Mouse (Mus musculus) midbrain, embryonic 15.5 days (tissue): Measurements from ENCODE around the gene Crocc. TPM values are rescaled to one million over a fixed set of nuclear protein-coding genes. Genes with fewer than 3 reads are reported as not detected.

ENCODE experiments used
- ATAC-seq: fragments of 200-750 bp; cut with Nextera tagmentation; replicated peaks from 2 replicates; pipeline ENCODE4 v1.8.0; 2017; ENCODE audit warnings: moderate TSS enrichment
- H3K27ac ChIP-seq: fragments of 300-500 bp; sonication (generic); 2 replicates; pipeline ENCODE4 v1.5.1; 2015; ENCODE audit warnings: mild to moderate bottlenecking, inconsistent platforms
- H3K27me3 ChIP-seq: fragments of 300-500 bp; sonication (generic); replicated peaks from 2 replicates; pipeline ENCODE4 v1.6.1; 2015; ENCODE audit warnings: inconsistent platforms
- H3K36me3 ChIP-seq: fragments of 300-500 bp; sonication (generic); replicated peaks from 2 replicates; pipeline ENCODE4 v1.6.1; 2015; ENCODE audit warnings: inconsistent platforms
- H3K4me1 ChIP-seq: fragments of 300-500 bp; sonication (generic); 2 replicates; pipeline ENCODE4 v1.6.1; 2015; ENCODE audit warnings: inconsistent platforms
- H3K4me2 ChIP-seq: fragments of 300-500 bp; sonication (generic); 2 replicates; pipeline ENCODE4 v1.6.1; 2015; ENCODE audit warnings: inconsistent platforms, mild to moderate bottlenecking, moderate library complexity
- H3K4me3 ChIP-seq: fragments of 300-500 bp; sonication (generic); 2 replicates; pipeline ENCODE4 v1.5.1; 2015; ENCODE audit warnings: mild to moderate bottlenecking, inconsistent platforms
- H3K9ac ChIP-seq: fragments of 300-500 bp; sonication (generic); 2 replicates; pipeline ENCODE4 v1.6.1; 2015; ENCODE audit warnings: mild to moderate bottlenecking, inconsistent platforms
- H3K9me3 ChIP-seq: fragments of 300-500 bp; sonication (generic); 2 replicates; pipeline ENCODE4 v1.6.1; 2016; ENCODE audit warnings: inconsistent platforms
- WGBS: fragments of 180-500 bp; shearing (Covaris S2); methylation state at CpG from one replicate; pipeline ENCODE4 v1.1.7; 2015; ENCODE audit warnings: mixed read lengths; 5-methylcytosine and 5-hydroxymethylcytosine counted together
- polyA plus RNA-seq: library from polyadenylated mRNA; unstranded; fragments of >200 nt; fragmentation: Nextera tagmentation; extraction: Ambion mirVana; gene quantifications from 2 replicates; pipeline ENCODE4 v1.2.1, GENCODE M21; 2015

Crocc gene
- polyA plus RNA-seq, 1 experiment from 2014 or later: 7.0 TPM

GRCm38 (mm10) chr4:140977278-140977677 is 83.1 kb downstream of the Crocc start:
- Histone ChIP-seq H3K9me3 (no peaks in the 10 kb centered on the region), H3K36me3 (peaks cover 51% of the 10 kb centered on the region), H3K27ac (no peak overlapping the region), H3K27me3 (no peaks in the 10 kb centered on the region), H3K4me2 (no peak overlapping the region), H3K4me1 (no peaks in the 10 kb centered on the region), H3K4me3 (no peak overlapping the region), H3K9ac (no peak overlapping the region)
- ATAC-seq: no peak
- whole genome bisulfite sequencing: 91% methylated on average over 10 of the region's 10 CpGs

GRCm38 (mm10) chr4:140975356-140975755 is 85.0 kb downstream of the Crocc start:
- no peaks in the 10 kb centered on the region for H3K27me3 ChIP-seq
- no peak overlapping the region for H3K27ac ChIP-seq
- no peak overlapping the region for H3K9ac ChIP-seq
- H3K36me3 ChIP-seq: peaks cover 62% of the 10 kb centered on the region
- H3K4me1 ChIP-seq: no peaks in the 10 kb centered on the region
- ATAC-seq: no peak
- no peak overlapping the region for H3K4me2 ChIP-seq
- whole genome bisulfite sequencing: 96% methylated on average over 7 of the region's 7 CpGs
- no peaks in the 10 kb centered on the region for H3K9me3 ChIP-seq
- no peak overlapping the region for H3K4me3 ChIP-seq

GRCm38 (mm10) chr4:140974408-140974807 is 85.9 kb downstream of the Crocc start:
- 98% methylated on average over 6 of the region's 6 CpGs for WGBS
- H3K9ac ChIP-seq: no peak overlapping the region
- no peak for ATAC-seq
- no peak overlapping the region for H3K4me2 ChIP-seq
- no peaks in the 10 kb centered on the region for H3K4me1 ChIP-seq
- no peaks in the 10 kb centered on the region for H3K9me3 ChIP-seq
- peaks cover 60% of the 10 kb centered on the region for H3K36me3 ChIP-seq
- H3K27ac ChIP-seq: no peak overlapping the region
- no peak overlapping the region for H3K4me3 ChIP-seq
- H3K27me3 ChIP-seq: no peaks in the 10 kb centered on the region

DNA sequence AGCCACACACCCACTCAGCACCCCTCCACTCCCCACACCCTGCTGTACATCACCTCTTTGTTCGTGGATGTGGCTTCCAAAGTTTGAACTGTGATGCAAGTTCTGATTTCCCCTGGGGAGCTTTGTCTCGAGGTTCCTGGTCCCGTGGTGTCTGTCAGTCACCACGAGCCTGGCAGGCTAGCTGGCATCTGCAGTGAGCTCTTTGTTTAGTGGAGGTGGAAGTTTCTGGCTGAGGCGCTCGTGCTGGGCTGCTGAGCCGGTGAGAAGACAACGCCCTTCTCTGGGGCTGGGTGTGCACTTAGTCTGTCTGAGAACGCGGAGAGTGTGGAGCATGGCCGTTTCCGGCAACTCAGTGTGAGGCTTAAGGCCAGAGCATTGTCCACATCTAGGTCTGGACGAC is 88.7 kb downstream of the Crocc start:
- Histone ChIP-seq H3K27me3 (no peaks in the 10 kb centered on the region), H3K27ac (no peak overlapping the region), H3K9me3 (no peaks in the 10 kb centered on the region), H3K9ac (no peak overlapping the region), H3K4me3 (no peak overlapping the region), H3K36me3 (peaks cover 53% of the 10 kb centered on the region), H3K4me2 (no peak overlapping the region), H3K4me1 (no peaks in the 10 kb centered on the region)
- no peak for ATAC-seq
- WGBS: 84% methylated on average over 13 of the region's 13 CpGs

GRCm38 (mm10) chr4:140967386-140968159 is 92.8 kb downstream of the Crocc start:
- H3K9ac ChIP-seq: no peak overlapping the region
- H3K9me3 ChIP-seq: no peaks in the 10 kb centered on the region
- no peak overlapping the region for H3K4me3 ChIP-seq
- peaks cover 23% of the 10 kb centered on the region for H3K4me1 ChIP-seq
- 87% methylated on average over 11 of the region's 11 CpGs for WGBS
- H3K27me3 ChIP-seq: no peaks in the 10 kb centered on the region
- H3K36me3 ChIP-seq: peaks cover 16% of the 10 kb centered on the region
- H3K4me2 ChIP-seq: no peak overlapping the region
- ATAC-seq: no peak
- no peak overlapping the region for H3K27ac ChIP-seq

Other genes with a start within 250 kb of the Crocc start
- gene Padi3, start 249.9 kb downstream of the Crocc start, polyA plus RNA-seq: not detected in 2 replicates
- gene Padi1, start 214.8 kb downstream of the Crocc start, polyA plus RNA-seq: 0.04 TPM in 1 of 2 replicates, not detected in the other
- 1.2 and 1.4 TPM in 2 replicates for gene Padi2, start 154.2 kb downstream of the Crocc start, polyA plus RNA-seq
- 442 and 447 TPM in 2 replicates for gene Sdhb, start 99.3 kb downstream of the Crocc start, polyA plus RNA-seq
- 189 and 193 TPM in 2 replicates for gene Atp13a2, start 73.7 kb downstream of the Crocc start, polyA plus RNA-seq
- 153 and 181 TPM in 2 replicates for gene Mfap2, start 50.1 kb downstream of the Crocc start, polyA plus RNA-seq
- gene Necap2, start 17.8 kb upstream of the Crocc start, polyA plus RNA-seq: 55.9 and 56.0 TPM in 2 replicates
- 0.27 and 0.87 TPM in 2 replicates for gene Spata21, start 27.8 kb upstream of the Crocc start, polyA plus RNA-seq
- 24.4 and 26.0 TPM in 2 replicates for gene Szrd1, start 79.2 kb upstream of the Crocc start, polyA plus RNA-seq
- gene Fbxo42, start 87.4 kb upstream of the Crocc start, polyA plus RNA-seq: 28.5 and 30.0 TPM in 2 replicates
- 8.7 and 9.9 TPM in 2 replicates for gene Rsg1, start 153.4 kb upstream of the Crocc start, polyA plus RNA-seq
- gene Arhgef19, start 178.9 kb upstream of the Crocc start, polyA plus RNA-seq: 1.0 and 1.7 TPM in 2 replicates
- gene Epha2, start 240.7 kb upstream of the Crocc start, polyA plus RNA-seq: 1.6 and 1.7 TPM in 2 replicates